Mouse (Mus musculus) kidney, adult 8-10 months (tissue): ENCODE data around the gene Ptcd3.
"Not testable (repeated sequence)": the region's sequence is repeated elsewhere in the genome, so short reads cannot be mapped to it uniquely, and the experiment has no call there.

Source experiments
- DNase-seq, 2 experiments: peaks; one replicate each; pipeline ENCODE4 v3.0.0; 2022

Ptcd3 gene

GRCm38 (mm10) chr6:71868809-71869208 lies 39.7 kb downstream of the Ptcd3 start:
- no peak for DNase-seq

- no peak for DNase-seq
Measured at GRCm38 (mm10) chr6:71867751-71868150, 40.8 kb downstream of the Ptcd3 start.

- DNase-seq: not testable (repeated sequence)
Measured at GRCm38 (mm10) chr6:71846906-71847305, 61.6 kb downstream of the Ptcd3 start.

- DNase-seq: no peak
Measured at GRCm38 (mm10) chr6:71840597-71841290, 67.8 kb downstream of the Ptcd3 start.

GRCm38 (mm10) chr6:71839815-71840214 lies 68.7 kb downstream of the Ptcd3 start:
- DNase-seq: no peak

- DNase-seq: no peak
Measured at GRCm38 (mm10) chr6:71836811-71837210, 71.7 kb downstream of the Ptcd3 start.

GRCm38 (mm10) chr6:71831581-71831960 lies 77.0 kb downstream of the Ptcd3 start:
- peak; percentile 98 to 99 for DNase-seq

GRCm38 (mm10) chr6:71830690-71831580 lies 77.6 kb downstream of the Ptcd3 start, which contains the start of gene Immt:
Gene Immt (plus strand): TSS chr6:71831331.
- peak; percentile 97 to 98 for DNase-seq
